Mouse (Mus musculus) forebrain, embryonic 13.5 days (tissue): ENCODE measurements at regions not wholly inside any gene's neighbourhood (a gene's known extent, or its start where the extent isn't known, plus 50 kb on each side); places are given as distances from the start of the nearest gene placed in this dataset.

Experiments
- ATAC-seq: fragments of 200-750 bp; cut with Nextera tagmentation; 2 replicates; pipeline ENCODE4 v1.8.0; 2017
- H3K27ac ChIP-seq: fragments of 300-500 bp; sonication (generic); 2 replicates; pipeline ENCODE4 v1.5.1; 2015; ENCODE audit warnings: inconsistent platforms, mild to moderate bottlenecking, moderate library complexity
- H3K27me3 ChIP-seq: fragments of 300-500 bp; sonication (generic); 2 replicates; pipeline ENCODE4 v1.6.1; 2015; ENCODE audit warnings: mild to moderate bottlenecking, inconsistent platforms
- H3K36me3 ChIP-seq: fragments of 300-500 bp; sonication (generic); 2 replicates; pipeline ENCODE4 v1.6.1; 2015; ENCODE audit warnings: mild to moderate bottlenecking, inconsistent platforms; ENCODE audit not compliant: poor library complexity, severe bottlenecking
- H3K4me1 ChIP-seq: fragments of 300-500 bp; sonication (generic); 2 replicates; pipeline ENCODE4 v1.6.1; 2015; ENCODE audit warnings: inconsistent platforms
- H3K4me2 ChIP-seq: fragments of 300-500 bp; sonication (generic); 2 replicates; pipeline ENCODE4 v1.6.1; 2015; ENCODE audit warnings: inconsistent platforms, mild to moderate bottlenecking, moderate library complexity
- H3K4me3 ChIP-seq: fragments of 300-500 bp; sonication (generic); 2 replicates; pipeline ENCODE4 v1.5.1; 2015; ENCODE audit warnings: mild to moderate bottlenecking, inconsistent platforms
- H3K9ac ChIP-seq: fragments of 300-500 bp; sonication (generic); 2 replicates; pipeline ENCODE4 v1.6.1; 2015; ENCODE audit warnings: mild to moderate bottlenecking, inconsistent platforms
- H3K9me3 ChIP-seq: fragments of 300-500 bp; sonication (generic); replicated peaks from 2 replicates; pipeline ENCODE4 v1.6.1; 2016; ENCODE audit warnings: inconsistent platforms
- WGBS: fragments of 180-500 bp; shearing (Covaris S2); methylation state at CpG from one replicate; pipeline ENCODE4 v1.1.7; 2015; 5-methylcytosine and 5-hydroxymethylcytosine counted together

- Histone ChIP-seq H3K27me3 (no peaks in the 10 kb centered on the region), H3K4me2 (no peak overlapping the region), H3K27ac (no peak overlapping the region), H3K36me3 (no peaks in the 10 kb centered on the region), H3K9me3 (no peaks in the 10 kb centered on the region), H3K9ac (no peak overlapping the region), H3K4me1 (no peaks in the 10 kb centered on the region), H3K4me3 (no peak overlapping the region)
- no peak for ATAC-seq
- WGBS, result 94% methylated on average over 3 of the region's 3 CpGs
Observed at GRCm38 (mm10) chr10:30918322-30918988, 75.9 kb upstream of the Hey2 start.

GRCm38 (mm10) chr10:30893771-30894170 lies 51.2 kb upstream of the Hey2 start:
- Histone ChIP-seq H3K9me3 (no peaks in the 10 kb centered on the region), H3K4me3 (no peak overlapping the region), H3K27me3 (no peaks in the 10 kb centered on the region), H3K27ac (no peak overlapping the region), H3K36me3 (no peaks in the 10 kb centered on the region), H3K4me2 (no peak overlapping the region), H3K4me1 (no peaks in the 10 kb centered on the region), H3K9ac (no peak overlapping the region)
- no peak for ATAC-seq
- 68% methylated on average over 3 of the region's 3 CpGs for WGBS
